Mouse (Mus musculus) lung, postnatal 25 days (tissue): ENCODE data around the gene Nudcd3.

ENCODE experiments used
- DNase-seq: peaks from one replicate; pipeline ENCODE4 v3.0.0; 2022; ENCODE audit warnings: low spot score

The Nudcd3 gene

DNA sequence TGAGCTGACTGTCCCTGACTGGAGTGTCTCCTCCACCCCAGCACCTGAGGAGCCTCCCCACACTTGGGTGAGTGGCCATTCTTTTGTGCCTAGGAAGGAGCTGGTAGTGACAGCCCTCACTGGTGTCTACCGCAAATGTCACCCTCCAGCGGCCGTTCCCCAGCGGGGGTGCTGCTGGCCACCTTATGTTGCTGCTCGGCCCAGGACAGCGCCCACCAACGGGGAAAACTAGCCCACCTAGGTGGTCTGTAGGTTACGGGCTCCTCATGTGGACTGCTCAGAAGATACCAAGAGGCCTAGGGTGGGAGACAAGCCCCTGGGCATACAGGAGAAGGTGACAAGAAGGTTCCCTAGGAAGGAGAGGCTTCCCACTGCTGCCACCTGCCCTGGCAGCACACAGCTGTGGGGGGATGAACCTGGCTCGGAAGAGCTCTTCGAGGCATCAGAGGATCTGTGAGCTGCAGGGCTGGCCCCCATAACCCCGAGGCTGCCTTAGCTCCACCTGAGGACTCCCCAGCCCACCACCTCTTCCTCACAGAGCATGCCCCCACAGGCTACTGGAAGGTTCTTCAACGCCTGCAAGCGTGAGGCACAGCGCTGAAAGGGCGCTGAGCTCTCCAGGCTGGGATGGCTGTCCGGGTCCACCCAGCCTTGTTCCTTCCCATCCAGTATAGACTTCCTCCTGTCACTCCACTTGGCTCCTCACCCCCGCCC is 136.6 kb downstream of the Nudcd3 start:
- no peak for DNase-seq

DNA sequence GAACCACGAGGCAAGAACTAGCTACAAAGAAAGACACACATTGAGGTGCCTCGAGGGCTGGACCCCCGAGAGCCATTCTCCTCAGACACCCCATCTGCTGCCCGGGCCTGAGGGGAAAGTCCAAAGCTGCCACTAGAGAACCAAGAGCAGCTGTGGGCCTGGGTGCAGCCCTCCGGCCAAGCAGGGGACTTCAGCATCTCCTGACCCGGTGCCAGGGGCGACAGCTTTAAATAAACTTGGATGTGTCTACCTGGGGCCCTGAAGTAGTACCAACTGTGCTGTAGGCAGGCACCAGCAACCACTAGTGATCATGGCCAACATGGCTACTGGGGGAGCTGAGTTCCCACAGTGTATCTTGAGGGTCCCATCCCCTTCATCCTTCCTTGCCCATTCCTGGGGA is 137.2 kb downstream of the Nudcd3 start:
- DNase-seq = no peak

DNA sequence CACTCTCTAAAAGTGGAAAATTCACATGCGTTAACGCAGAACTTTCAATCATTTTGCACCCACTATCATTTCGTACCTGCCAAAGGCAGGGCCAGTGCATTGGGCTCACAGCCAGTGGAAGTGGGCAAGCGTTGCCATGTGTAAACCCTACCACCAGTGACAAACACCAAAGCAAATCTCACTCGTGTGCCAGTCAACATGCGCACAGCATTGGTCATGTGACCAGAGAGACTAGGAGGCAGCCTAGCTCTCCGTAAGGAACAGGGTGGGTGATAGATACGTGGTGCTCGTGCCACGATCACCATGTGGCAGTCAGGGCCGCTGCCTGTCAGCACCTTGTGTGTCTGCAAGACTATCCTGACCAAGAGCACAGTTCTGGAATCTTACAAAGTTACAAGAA is 137.9 kb downstream of the Nudcd3 start:
- no peak for DNase-seq

DNA sequence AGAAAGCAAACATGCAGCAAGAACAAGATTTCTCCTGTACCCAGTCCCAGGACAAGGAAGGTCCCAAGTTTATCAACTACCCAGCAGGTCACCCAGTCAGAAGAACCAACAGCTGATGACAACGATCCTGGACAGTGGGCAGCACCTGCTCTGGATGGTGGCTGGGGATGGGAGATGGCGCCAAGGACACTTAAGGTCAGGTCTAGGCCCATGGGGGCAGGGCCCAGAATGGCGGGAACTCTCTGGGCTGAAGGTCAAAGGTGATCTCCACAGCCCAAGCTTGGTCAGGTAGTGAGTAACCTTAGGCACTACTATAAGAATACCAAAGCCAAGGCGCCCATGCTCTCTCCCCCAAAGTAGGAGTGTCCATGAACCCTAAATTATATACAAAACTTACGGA is 138.3 kb downstream of the Nudcd3 start:
- DNase-seq = no peak

DNA sequence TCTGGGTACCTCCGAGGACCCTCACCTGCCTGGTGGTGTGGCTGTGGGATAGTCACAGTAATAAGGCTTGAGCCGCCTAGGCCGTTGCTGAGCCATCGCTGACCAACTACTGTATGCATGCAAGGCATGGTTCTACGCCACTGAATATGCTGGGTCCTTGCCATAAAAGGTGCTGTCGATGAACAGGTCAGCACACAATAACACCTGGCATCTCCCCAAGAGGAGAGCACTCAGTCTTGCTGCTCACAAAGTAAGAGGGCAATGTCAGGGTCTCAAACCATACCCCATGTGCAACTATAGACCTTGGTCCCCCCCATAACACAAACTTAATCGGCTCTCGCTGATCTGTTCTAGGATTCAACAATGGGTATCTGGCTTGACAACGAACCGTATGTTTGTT is 141.1 kb downstream of the Nudcd3 start:
- no peak for DNase-seq
